ENCODE assay signal across 11 mouse cellular contexts in the genomic region with DNA sequence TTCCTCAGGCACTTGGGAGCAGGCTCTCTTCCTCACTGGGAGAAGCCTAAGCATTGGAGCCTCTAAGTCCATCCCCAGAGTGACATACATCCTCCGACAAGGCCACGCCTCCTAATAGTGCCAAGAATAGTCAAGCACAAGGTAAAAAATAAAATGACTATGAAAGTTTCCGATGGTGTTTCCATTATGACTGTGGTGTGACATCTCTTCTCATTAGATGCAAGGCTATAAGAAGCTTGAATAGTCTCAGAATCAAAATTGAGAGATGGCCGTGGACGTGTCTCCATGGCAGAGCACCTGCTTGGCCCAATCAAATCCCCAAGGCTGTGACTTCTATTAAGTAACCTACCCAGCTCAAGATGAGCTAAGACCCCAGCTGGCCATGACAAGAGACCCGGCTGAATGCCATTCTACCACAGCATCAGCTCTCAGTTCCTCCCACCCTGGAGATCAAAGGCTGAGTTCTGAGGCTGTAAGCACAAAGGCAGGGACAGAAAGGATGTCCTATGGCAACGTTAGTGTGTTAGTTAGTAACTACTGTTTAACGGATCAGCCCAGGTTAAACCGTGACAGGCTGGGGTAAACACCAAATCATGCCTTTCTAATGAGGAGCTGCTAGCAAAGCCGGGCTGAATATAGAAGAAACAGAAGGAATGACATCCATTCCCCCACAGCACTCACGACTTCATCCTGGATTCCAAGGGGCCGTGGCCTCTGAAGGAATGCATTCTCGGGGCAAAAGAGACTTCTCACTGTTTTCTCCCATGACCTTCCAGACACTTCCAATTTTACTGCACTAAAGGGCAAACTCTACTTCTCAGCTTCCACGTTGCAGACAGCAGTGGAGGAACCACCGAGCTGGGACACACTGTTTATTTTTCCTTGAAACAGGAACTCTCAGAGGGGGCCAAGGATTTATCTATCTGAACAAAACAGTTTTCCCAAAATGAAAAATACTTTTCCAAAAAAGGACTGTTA.
A peak's percentile ranks its signal among the peaks of the same experiment; 100 is the strongest.
DNase-seq lines count a peak whose midpoint lies in the region; ATAC-seq and TF ChIP-seq lines count a peak whose summit lies in the region.
"Had no signal": no experiment of that assay in that cellular context is flagged by ENCODE, and none has a peak within 500 bp of the region (broad histone marks: within the 10 kb centered on the region; RNA-seq: fewer than 3 reads in every experiment).

No protein-coding gene starts in this region.

- H3K27me3 ChIP-seq in lung, embryonic 14.5 days (ENCODE audit: insufficient read depth, low read length) = no peaks in the 10 kb centered on the region
- H3K27me3 ChIP-seq in kidney, embryonic 14.5 days (ENCODE audit: control insufficient read depth, insufficient read depth, low read length) = no peaks in the 10 kb centered on the region
- no peaks in the 10 kb centered on the region for H3K27me3 ChIP-seq in small intestine, adult 2 months (ENCODE audit: control insufficient read depth, insufficient read depth, low read length)
- no peaks in the 10 kb centered on the region for H3K27me3 ChIP-seq in thymus, adult 2 months (ENCODE audit: control insufficient read depth, insufficient read depth, low read length)
- H3K27me3 ChIP-seq: megakaryocyte, embryonic 14.5 days had no signal

- H3K36me3 ChIP-seq in lung, embryonic 14.5 days (ENCODE audit: insufficient read depth) = 0 out of 2 replicates have a peak, but pooled peaks cover 2% of the 10 kb centered on the region
- no peaks in the 10 kb centered on the region for H3K36me3 ChIP-seq in kidney, embryonic 14.5 days (ENCODE audit: control insufficient read depth, insufficient read depth, low read length)
- H3K36me3 ChIP-seq in small intestine, adult 2 months (ENCODE audit: control insufficient read depth, insufficient read depth, low read length) = no peaks in the 10 kb centered on the region
- no peaks in the 10 kb centered on the region for H3K36me3 ChIP-seq in thymus, adult 2 months (ENCODE audit: control insufficient read depth, insufficient read depth, low read length)

- no peak overlapping the region for H3K4me3 ChIP-seq in lung, embryonic 14.5 days (ENCODE audit: low read depth, low read length)
- H3K4me3 ChIP-seq in kidney, embryonic 14.5 days (ENCODE audit: low read length) = no peak overlapping the region
- H3K4me3 ChIP-seq in small intestine, adult 2 months (ENCODE audit: low read depth, low read length) = no peak overlapping the region
- H3K4me3 ChIP-seq in thymus, adult 2 months (ENCODE audit: control insufficient read depth, insufficient read depth, low read length) = no peak overlapping the region
- H3K4me3 ChIP-seq: megakaryocyte, embryonic 14.5 days had no signal

- no peak for TF ChIP-seq POLR2A in small intestine, adult 2 months (IDR thresholded peaks at IDR 0.05; ENCODE audit: low read depth, low read length)
- TF ChIP-seq POLR2A in thymus, adult 2 months (IDR thresholded peaks at IDR 0.05; ENCODE audit: control insufficient read depth, extremely low read depth, insufficient read depth, low read length, poor library complexity) = no peak

- no peak for TF ChIP-seq CTCF in lung, embryonic 14.5 days (IDR thresholded peaks at IDR 0.05; ENCODE audit: low read depth)
- TF ChIP-seq CTCF in small intestine, adult 2 months (IDR thresholded peaks at IDR 0.05; ENCODE audit: extremely low read depth, insufficient read length, insufficient replicate concordance, low read depth, low read length) = no peak
- no peak for TF ChIP-seq CTCF in thymus, adult 2 months (IDR thresholded peaks at IDR 0.05; ENCODE audit: borderline replicate concordance, control insufficient read depth, extremely low read depth, insufficient read depth, low read length, poor library complexity)

- H3K27ac ChIP-seq in lung, embryonic 14.5 days (ENCODE audit: low read depth) = peak overlapping the region; percentile 52; the same call in 1 of the 2 replicates
- H3K27ac ChIP-seq in kidney, embryonic 14.5 days (ENCODE audit: low read depth, low read length) = peak overlapping the region; percentile 60; the same call in 1 of the 2 replicates
- H3K27ac ChIP-seq in small intestine, adult 2 months (ENCODE audit: insufficient read depth, low read depth, low read length) = peak overlapping the region; percentile 12; the same call in 1 of the 2 replicates
- no peak overlapping the region for H3K27ac ChIP-seq in thymus, adult 2 months (ENCODE audit: control insufficient read depth, insufficient read depth, low read length)

- 36% methylated on average over 15 of the region's 15 CpGs for WGBS in lung, embryonic 14.5 days
- WGBS in kidney, embryonic 14.5 days = 34% methylated on average over 15 of the region's 15 CpGs
- 51% methylated on average over 15 of the region's 15 CpGs for WGBS in small intestine, adult 2 months
- 68% methylated on average over 15 of the region's 15 CpGs for WGBS in thymus, adult 2 months

- peaks cover 30% of the 10 kb centered on the region for H3K4me1 ChIP-seq in lung, embryonic 14.5 days (ENCODE audit: insufficient read depth)
- H3K4me1 ChIP-seq in kidney, embryonic 14.5 days (ENCODE audit: control insufficient read depth, insufficient read depth, low read length) = peaks cover 25% of the 10 kb centered on the region
- no peaks in the 10 kb centered on the region for H3K4me1 ChIP-seq in small intestine, adult 2 months (ENCODE audit: control insufficient read depth, insufficient read depth, insufficient read length, low read length)
- H3K4me1 ChIP-seq in thymus, adult 2 months (replicated peaks; ENCODE audit: control insufficient read depth, insufficient read depth, low read length) = peaks cover 8% of the 10 kb centered on the region; the same call in 1 of the 2 replicates

- peak; percentile 63 for DNase-seq in lung, embryonic 14.5 days
- DNase-seq in lung, postnatal 25 days (ENCODE audit: low spot score) = no peak
- peak; percentile 57 for DNase-seq in embryo, embryonic 10 days (ENCODE audit: low spot score)
- no peak for DNase-seq in left cerebral cortex, adult 18-20 months (ENCODE audit: low spot score in 2 of 2)
- no peak for DNase-seq in thymus, adult 2 months
- DNase-seq: retina, postnatal 1 day; thymus, postnatal 36 days had no signal

- no peaks in the 10 kb centered on the region for H3K9me3 ChIP-seq in lung, embryonic 14.5 days (ENCODE audit: low read depth, low read length)
- no peaks in the 10 kb centered on the region for H3K9me3 ChIP-seq in kidney, embryonic 14.5 days (ENCODE audit: control insufficient read depth, low read length)
- H3K9me3 ChIP-seq: megakaryocyte, embryonic 14.5 days had no signal

- no peak overlapping the region for H3K9ac ChIP-seq in lung, embryonic 14.5 days
- no peak overlapping the region for H3K9ac ChIP-seq in kidney, embryonic 14.5 days (ENCODE audit: low read depth, low read length)

- no peak for ATAC-seq in lung, embryonic 14.5 days (ENCODE audit: insufficient read depth)
- peak; percentile 32; the same call in 1 of the 2 replicates for ATAC-seq in kidney, embryonic 14.5 days (ENCODE audit: low FRiP score, low TSS enrichment)
- ATAC-seq in megakaryocyte-erythroid progenitor cell, adult 5-6 weeks (replicated peaks; ENCODE audit: low FRiP score, low TSS enrichment, poor library complexity, severe bottlenecking) = no peak

- H3K4me2 ChIP-seq in lung, embryonic 14.5 days = no peak overlapping the region
- no peak overlapping the region for H3K4me2 ChIP-seq in kidney, embryonic 14.5 days (replicated peaks; ENCODE audit: low read depth, low read length)

Comparison
In these comparisons a context has a peak if more than half of its experiments do, and no peak if none do; other contexts are left out.
1. DNase-seq: peak in lung, embryonic 14.5 days (single experiment) and embryo, embryonic 10 days (single experiment); none in lung, postnatal 25 days (single experiment), left cerebral cortex, adult 18-20 months (0 of 2) and thymus, adult 2 months (single experiment).